Mouse (Mus musculus) thymus, postnatal 10 days (tissue): ENCODE results near the gene Gm49387.
A peak's percentile ranks its signal among the peaks of the same experiment; 100 is the strongest.

ENCODE experiments used
- DNase-seq, 2 experiments: peaks; one replicate each; pipeline ENCODE4 v3.0.0; 2021; ENCODE audit warnings: low spot score in 2 of 2

Gm49387 gene

GRCm38 (mm10) chr14:31640346-31640889 lies at the start of gene Gm49387:
TSS of gene Gm49387 (minus strand) at chr14:31640878.
- no peak for DNase-seq

DNA sequence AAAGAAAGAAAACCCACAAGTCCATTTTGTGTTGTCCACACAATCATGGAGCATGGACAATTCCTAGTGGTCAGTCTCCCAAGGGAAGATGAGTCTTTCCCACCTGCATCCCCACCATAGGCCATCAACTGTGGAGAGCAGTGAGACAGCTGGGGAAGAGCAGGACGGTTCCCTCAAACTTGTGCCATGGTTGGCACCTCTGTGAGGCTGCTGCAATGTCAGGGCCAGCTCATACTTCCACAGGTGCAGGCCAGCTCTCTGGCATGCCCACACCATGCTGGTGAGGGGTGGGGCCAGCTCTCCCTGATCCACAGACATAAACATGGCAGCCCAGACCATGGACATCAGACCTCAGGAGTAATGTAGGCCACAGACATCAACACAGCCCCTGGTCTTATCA lies 45.6 kb upstream of the Gm49387 start:
- DNase-seq: no peak

DNA sequence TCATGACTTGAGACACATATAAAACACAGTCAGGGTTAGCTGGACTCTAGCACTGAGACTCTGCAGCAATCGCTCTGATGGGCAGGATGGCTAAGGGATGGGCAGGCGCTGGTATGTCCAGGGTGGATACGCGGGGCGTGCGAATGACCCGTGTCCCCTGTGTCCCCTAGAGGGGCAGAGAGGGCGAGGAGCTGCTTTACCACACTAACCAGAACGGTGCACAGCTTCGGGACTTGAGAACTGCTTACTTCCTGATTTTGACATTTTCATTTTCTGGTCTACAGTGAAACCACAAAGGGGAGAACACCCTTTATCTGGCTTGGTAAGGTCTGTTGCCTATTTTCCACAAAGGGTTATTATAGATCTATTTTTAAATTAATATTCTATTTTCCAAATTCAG lies 45.0 kb upstream of the Gm49387 start:
- DNase-seq: no peak

DNA sequence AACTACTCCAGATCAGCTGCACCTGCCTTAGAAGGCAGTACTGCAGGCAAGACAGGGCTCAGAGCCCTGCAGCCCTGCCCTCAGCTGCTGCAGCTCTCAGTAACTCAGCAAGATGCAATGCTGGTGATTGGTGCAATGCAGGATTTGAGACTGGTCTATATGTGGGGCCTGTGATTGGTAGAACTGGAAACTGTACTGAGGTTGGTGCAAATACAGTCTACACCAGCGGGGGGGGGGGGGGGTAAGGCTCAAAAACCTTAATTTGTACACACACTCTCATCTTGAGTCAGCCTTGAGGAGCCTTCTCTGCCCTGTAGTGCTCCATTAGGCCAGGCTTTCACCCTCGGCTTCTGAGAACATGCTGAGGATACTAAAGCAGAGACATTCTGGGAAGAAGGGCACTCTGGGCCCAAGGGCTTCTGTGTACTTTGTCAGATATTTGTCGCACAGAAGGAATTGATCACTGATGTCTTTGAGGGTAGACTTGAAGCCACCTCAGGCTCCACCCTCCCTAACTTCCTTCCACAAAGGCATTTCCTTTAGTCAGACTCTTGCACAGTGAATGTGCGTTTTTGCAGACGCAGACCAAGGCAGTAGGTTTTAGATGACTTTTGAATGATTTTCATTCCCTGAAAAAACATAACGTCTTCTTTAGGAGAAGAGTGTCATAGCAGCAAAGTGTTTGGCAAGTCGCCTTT lies 43.8 kb upstream of the Gm49387 start:
- DNase-seq: no peak

DNA sequence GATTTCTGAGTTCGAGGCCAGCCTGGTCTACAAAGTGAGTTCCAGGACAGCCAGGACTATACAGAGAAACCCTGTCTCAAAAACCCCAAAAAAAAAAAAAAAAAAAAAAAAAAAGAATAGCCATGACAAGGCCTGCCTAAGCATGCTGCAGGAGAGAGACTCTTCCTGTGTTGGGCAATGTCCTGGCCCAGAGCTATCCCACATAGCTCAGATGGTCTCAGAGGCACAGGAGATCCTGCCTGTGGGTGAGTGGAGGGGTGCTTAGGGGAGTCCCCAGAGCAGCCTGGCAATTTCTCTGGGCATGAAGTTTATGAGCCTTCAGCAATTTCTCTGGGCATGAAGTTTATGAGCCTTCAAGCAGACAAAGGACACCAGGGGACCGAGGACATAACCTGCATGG lies 42.9 kb upstream of the Gm49387 start:
- no peak for DNase-seq

DNA sequence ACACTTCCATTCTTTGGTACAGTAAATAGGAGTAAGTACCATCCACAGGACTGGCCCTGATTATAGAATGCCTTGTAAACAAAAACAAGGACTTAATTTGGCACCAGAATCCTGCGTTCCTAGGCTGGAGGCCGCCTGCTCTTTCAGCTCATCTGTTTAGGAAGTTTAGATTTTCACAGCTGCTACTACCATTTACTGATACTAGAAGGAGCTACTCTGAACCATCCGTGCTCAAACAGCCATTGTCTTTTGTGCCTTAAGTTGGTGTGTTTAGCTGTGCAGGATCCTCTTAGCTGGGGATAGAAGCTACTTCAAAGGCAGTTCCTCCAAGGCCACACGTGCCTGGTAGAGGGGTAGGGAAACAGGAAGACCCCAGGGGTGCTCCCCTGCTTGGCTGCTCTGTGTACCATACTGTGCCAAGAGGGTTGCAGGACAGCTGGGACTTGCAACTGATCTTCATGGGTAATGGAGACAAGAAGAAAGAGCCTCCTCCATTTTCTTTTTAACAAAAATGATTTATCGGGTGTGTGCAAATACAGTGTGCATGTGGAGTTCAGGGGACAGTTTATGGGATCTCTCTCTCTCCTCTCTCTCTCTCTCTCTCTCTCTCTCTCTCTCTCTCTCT lies 41.4 kb upstream of the Gm49387 start:
- no peak for DNase-seq

- DNase-seq: no peak
Observed at GRCm38 (mm10) chr14:31681291-31681690, 40.6 kb upstream of the Gm49387 start.

DNA sequence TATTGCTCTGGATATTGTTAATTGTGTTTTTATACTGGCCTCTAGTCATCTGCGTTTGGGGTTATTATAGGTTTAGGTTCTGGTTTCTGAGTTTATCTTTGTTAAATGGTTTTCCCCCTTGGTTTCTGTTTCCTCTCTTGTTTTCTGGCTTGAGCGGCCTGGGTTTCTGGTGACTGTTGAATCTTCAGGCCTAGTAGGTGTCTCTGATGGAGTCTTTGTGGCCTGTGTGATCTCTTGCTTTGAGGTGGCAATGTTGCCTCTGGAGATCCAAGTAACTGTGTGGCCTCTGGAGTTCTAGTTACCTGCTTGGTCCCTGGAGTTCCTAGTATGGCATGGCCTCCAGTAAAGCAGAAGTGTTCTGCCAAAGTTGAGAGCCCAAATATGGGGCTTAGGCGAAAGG lies 40.0 kb upstream of the Gm49387 start:
- no peak for DNase-seq

- no peak for DNase-seq
Observed at GRCm38 (mm10) chr14:31671635-31672320, 31.1 kb upstream of the Gm49387 start.

DNA sequence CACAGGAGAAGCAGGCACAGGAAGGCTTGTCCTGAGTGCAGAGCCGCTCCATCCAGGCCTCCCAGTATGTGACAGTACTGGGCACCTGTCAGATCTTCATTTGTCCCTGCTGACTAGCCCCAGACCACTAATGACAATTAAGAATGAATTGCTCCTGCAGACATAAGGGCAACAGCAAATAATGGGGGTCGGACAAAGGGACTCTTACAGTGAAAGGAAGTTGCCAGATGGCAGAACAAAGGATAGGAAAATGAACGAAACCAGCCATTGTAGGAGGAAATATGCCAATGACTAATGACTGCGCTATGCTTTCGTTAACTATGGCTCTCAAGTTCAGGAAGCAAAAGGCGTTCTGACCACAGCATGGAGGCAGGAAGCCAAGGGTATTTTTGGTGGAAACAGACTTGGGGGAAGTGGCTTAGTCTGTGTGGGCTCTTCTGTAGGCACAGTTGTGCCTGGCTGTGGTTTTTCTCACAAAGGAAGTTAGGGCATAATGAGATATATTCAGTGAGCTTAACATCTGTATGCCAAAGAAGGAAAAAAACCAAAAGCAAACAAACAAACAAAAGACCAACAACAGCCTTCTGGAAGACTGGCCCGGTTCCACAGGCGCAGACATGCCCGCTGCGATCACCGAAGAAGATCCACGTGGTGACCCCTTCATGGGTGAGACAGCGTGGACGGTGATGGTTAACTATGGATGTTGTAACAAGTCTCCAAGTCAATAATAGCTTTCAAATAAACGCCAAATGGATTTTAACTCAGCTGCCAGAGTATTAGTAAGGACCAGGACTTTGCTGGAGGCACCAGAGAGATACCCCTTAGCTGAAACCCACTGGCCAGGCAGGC lies 29.2 kb upstream of the Gm49387 start:
- peak; percentile 44 to 46 for DNase-seq

GRCm38 (mm10) chr14:31669161-31669611 lies 28.5 kb upstream of the Gm49387 start:
- peak in 1 of 2 experiments; percentile 33 for DNase-seq

- peak in 1 of 2 experiments; percentile 1 for DNase-seq
Observed at GRCm38 (mm10) chr14:31668326-31668725, 27.6 kb upstream of the Gm49387 start.

GRCm38 (mm10) chr14:31667741-31668140 lies 27.1 kb upstream of the Gm49387 start:
- peak in 1 of 2 experiments; percentile 2 for DNase-seq

GRCm38 (mm10) chr14:31666931-31667705 lies 26.4 kb upstream of the Gm49387 start:
- peak in 1 of 2 experiments; percentile 4 for DNase-seq

GRCm38 (mm10) chr14:31665566-31665940 lies 24.9 kb upstream of the Gm49387 start:
- DNase-seq: peak in 1 of 2 experiments; percentile 1

GRCm38 (mm10) chr14:31664903-31665565 lies 24.4 kb upstream of the Gm49387 start:
- peak in 1 of 2 experiments; percentile 33 for DNase-seq

DNA sequence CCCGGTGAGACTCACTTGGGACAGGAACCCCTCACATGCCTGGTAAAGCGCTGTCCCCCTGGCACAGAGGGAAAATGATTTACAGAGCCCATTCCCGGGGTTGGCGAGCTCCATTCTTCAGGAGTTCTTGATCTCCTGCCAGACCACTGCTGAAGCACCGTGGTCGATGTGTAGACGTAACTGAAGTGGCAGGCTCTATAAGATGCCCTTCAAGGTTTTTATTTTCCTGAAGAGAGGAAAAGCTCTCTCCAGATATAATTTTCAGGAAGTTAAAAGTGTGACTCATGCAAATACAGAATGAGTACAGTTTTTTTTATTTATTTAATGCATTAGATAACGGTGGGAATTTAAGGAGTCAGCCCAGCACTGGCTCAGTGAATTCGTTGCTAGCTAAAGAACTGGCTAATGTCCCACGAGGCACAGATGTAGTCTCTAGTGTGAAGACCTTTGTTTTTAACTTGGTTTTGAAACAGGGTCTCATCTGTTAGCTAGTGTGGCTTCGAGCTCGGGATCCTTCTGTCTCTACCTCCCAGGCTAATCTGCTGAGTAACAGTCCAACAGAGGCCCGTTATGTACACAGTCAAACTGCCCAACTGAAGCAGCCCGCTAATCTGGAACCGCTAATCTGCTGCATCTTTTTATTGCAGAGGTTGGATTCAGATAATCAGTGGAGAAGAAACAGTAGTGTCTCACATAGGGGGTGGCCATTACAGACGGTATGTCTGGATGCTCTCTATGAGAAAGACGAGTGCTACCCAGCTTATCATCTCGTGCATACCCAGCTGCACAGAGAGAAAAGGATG lies 23.6 kb upstream of the Gm49387 start:
- peak in 1 of 2 experiments; percentile 4 for DNase-seq

- DNase-seq: peak in 1 of 2 experiments; percentile 2
Observed at GRCm38 (mm10) chr14:31663376-31664099, 22.9 kb upstream of the Gm49387 start.
